ENCODE assay signal across 8 mouse cellular contexts in the genomic region with DNA sequence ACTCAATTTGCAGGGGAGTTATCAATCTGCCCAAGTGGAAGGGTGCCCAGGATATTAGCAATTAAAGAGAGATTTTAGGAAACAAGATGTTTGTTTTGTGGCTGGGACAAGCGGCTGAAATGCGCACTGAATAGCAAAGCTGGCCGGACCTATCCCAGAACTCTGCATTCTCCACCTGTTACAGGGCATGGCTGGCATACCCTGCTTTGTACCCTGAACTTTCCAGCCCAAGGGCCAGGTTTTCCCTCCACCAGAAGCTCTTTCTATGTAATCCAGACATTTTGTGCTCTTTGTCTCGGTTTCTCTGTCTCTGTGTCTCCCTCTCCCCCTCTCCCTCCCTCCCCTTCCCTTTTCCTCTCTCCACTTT. TPM values are rescaled to one million over a fixed set of nuclear protein-coding genes. Genes with fewer than 3 reads are reported as not detected.
DNase-seq lines count a peak whose midpoint lies in the region; ATAC-seq and TF ChIP-seq lines count a peak whose summit lies in the region.

No protein-coding gene starts in this region.

- H3K4me2 ChIP-seq in embryonic facial prominence, embryonic 15.5 days (replicated peaks), result peak overlapping the region; percentile 76
- H3K4me2 ChIP-seq in limb, embryonic 11.5 days (ENCODE audit: low read depth, severe bottlenecking), result peak overlapping the region; percentile 59
- H3K4me2 ChIP-seq in neural tube, embryonic 15.5 days, result peak overlapping the region; percentile 88

- no peak for DNase-seq in lung, adult 2 months
- DNase-seq in lung, postnatal 36 days, result no peak
- DNase-seq in limb, embryonic 11.5 days (ENCODE audit: low spot score), result no peak
- DNase-seq in urinary bladder, postnatal 14 days (ENCODE audit: low spot score), result no peak
- no peak for DNase-seq in urinary bladder, postnatal 25 days (ENCODE audit: low spot score)
- no peak for DNase-seq in kidney, adult 11 months

- H3K9ac ChIP-seq in embryonic facial prominence, embryonic 15.5 days, result peak overlapping the region; percentile 13; the same call in 1 of the 2 replicates
- peak overlapping the region; percentile 51 for H3K9ac ChIP-seq in limb, embryonic 11.5 days (ENCODE audit: low read length)
- peak overlapping the region; percentile 54 for H3K9ac ChIP-seq in neural tube, embryonic 15.5 days (replicated peaks)

- H3K4me3 ChIP-seq in lung, adult 2 months (replicated peaks; ENCODE audit: extremely low read depth, low read depth, low read length), result peak overlapping the region; percentile 59
- H3K4me3 ChIP-seq in embryonic facial prominence, embryonic 15.5 days (replicated peaks), result peak overlapping the region; percentile 56
- H3K4me3 ChIP-seq in limb, embryonic 11.5 days (ENCODE audit: low read depth, low read length), result peak overlapping the region; percentile 44
- H3K4me3 ChIP-seq in neural tube, embryonic 15.5 days (replicated peaks), result peak overlapping the region; percentile 54

- TF ChIP-seq CTCF in lung, adult 2 months (IDR thresholded peaks at IDR 0.05; ENCODE audit: insufficient read depth, low read length), result no peak

- H3K27me3 ChIP-seq in embryonic facial prominence, embryonic 15.5 days, result no peaks in the 10 kb centered on the region
- no peaks in the 10 kb centered on the region for H3K27me3 ChIP-seq in limb, embryonic 11.5 days (ENCODE audit: control insufficient read depth, insufficient read depth, low read length)
- no peaks in the 10 kb centered on the region for H3K27me3 ChIP-seq in neural tube, embryonic 15.5 days (replicated peaks)

- TF ChIP-seq POLR2A in lung, adult 2 months (IDR thresholded peaks at IDR 0.05; ENCODE audit: borderline replicate concordance, extremely low read depth, low read depth, low read length), result no peak

- H3K9me3 ChIP-seq in embryonic facial prominence, embryonic 15.5 days (replicated peaks), result no peaks in the 10 kb centered on the region
- no peaks in the 10 kb centered on the region for H3K9me3 ChIP-seq in limb, embryonic 11.5 days (ENCODE audit: control insufficient read depth, low read length)
- H3K9me3 ChIP-seq in neural tube, embryonic 15.5 days (replicated peaks), result no peaks in the 10 kb centered on the region

- H3K4me1 ChIP-seq in lung, adult 2 months (ENCODE audit: control insufficient read depth, insufficient read depth, low read length), result 0 out of 2 replicates have a peak, but pooled peaks cover 2% of the 10 kb centered on the region
- peaks cover 4% of the 10 kb centered on the region for H3K4me1 ChIP-seq in embryonic facial prominence, embryonic 15.5 days
- peaks cover under 1% of the 10 kb centered on the region; the same call in 1 of the 2 replicates for H3K4me1 ChIP-seq in limb, embryonic 11.5 days (ENCODE audit: control insufficient read depth, insufficient read depth, low read length)
- peaks cover 8% of the 10 kb centered on the region for H3K4me1 ChIP-seq in neural tube, embryonic 15.5 days

- peak overlapping the region; percentile 56 for H3K27ac ChIP-seq in embryonic facial prominence, embryonic 15.5 days (replicated peaks)
- no peak overlapping the region for H3K27ac ChIP-seq in limb, embryonic 11.5 days (replicated peaks; ENCODE audit: low read depth, low read length)
- peak overlapping the region; percentile 73 for H3K27ac ChIP-seq in neural tube, embryonic 15.5 days (replicated peaks)

- ATAC-seq in embryonic facial prominence, embryonic 15.5 days (ENCODE audit: insufficient number of reproducible peaks, low FRiP score, low TSS enrichment, low read depth), result no peak
- 0 out of 2 replicates have a peak, but pooled peaks have one; percentile 18 for ATAC-seq in limb, embryonic 11.5 days (ENCODE audit: insufficient number of reproducible peaks, low FRiP score, low TSS enrichment, low read depth)
- ATAC-seq in neural tube, embryonic 15.5 days (ENCODE audit: low FRiP score), result peak; percentile 18; the same call in 1 of the 2 replicates

- no peaks in the 10 kb centered on the region for H3K36me3 ChIP-seq in embryonic facial prominence, embryonic 15.5 days
- H3K36me3 ChIP-seq in limb, embryonic 11.5 days (ENCODE audit: control insufficient read depth, insufficient read depth, low read length), result no peaks in the 10 kb centered on the region
- H3K36me3 ChIP-seq in neural tube, embryonic 15.5 days, result no peaks in the 10 kb centered on the region

- WGBS in lung, adult 2 months, result 2% methylated on average over 4 of the region's 4 CpGs
- WGBS in embryonic facial prominence, embryonic 15.5 days, result 5% methylated on average over 4 of the region's 4 CpGs
- 6% methylated on average over 4 of the region's 4 CpGs for WGBS in limb, embryonic 11.5 days
- WGBS in neural tube, embryonic 15.5 days, result 9% methylated on average over 4 of the region's 4 CpGs

RNA-seq across cellular contexts. Expression of a gene that starts 0.6 kb away (rescaled TPM):
- polyA plus RNA-seq in lung, adult 2 months (2012; rRNA removed), result 0.05 and 0.08 TPM in 2 replicates
- polyA plus RNA-seq in embryonic facial prominence, embryonic 15.5 days (2015; fragmentation: Nextera tagmentation; extraction: Ambion mirVana), result 0.92 and 1.2 TPM in 2 replicates
- polyA plus RNA-seq in limb, embryonic 11.5 days (2014; fragmentation: Nextera tagmentation; extraction: Ambion mirVana), result 0.64 and 1.6 TPM in 2 replicates
- 0.44 and 0.92 TPM in 2 replicates for polyA plus RNA-seq in neural tube, embryonic 15.5 days (2015; fragmentation: Nextera tagmentation; extraction: Ambion mirVana)

RNA-seq across cellular contexts. Expression of a gene that starts 4.9 kb away (rescaled TPM):
- polyA plus RNA-seq in lung, adult 2 months (2012; rRNA removed), result 4.1 and 8.1 TPM in 2 replicates
- 1.9 and 3.9 TPM in 2 replicates for polyA plus RNA-seq in embryonic facial prominence, embryonic 15.5 days (2015; fragmentation: Nextera tagmentation; extraction: Ambion mirVana)
- 0.57 and 0.75 TPM in 2 replicates for polyA plus RNA-seq in limb, embryonic 11.5 days (2014; fragmentation: Nextera tagmentation; extraction: Ambion mirVana)
- polyA plus RNA-seq in neural tube, embryonic 15.5 days (2015; fragmentation: Nextera tagmentation; extraction: Ambion mirVana), result 6.4 and 7.5 TPM in 2 replicates

RNA-seq across cellular contexts. Expression of a gene that starts 13.2 kb away (rescaled TPM):
- 114 and 137 TPM in 2 replicates for polyA plus RNA-seq in lung, adult 2 months (2012; rRNA removed)
- polyA plus RNA-seq in embryonic facial prominence, embryonic 15.5 days (2015; fragmentation: Nextera tagmentation; extraction: Ambion mirVana), result 38.2 and 38.4 TPM in 2 replicates
- 27.4 and 29.7 TPM in 2 replicates for polyA plus RNA-seq in limb, embryonic 11.5 days (2014; fragmentation: Nextera tagmentation; extraction: Ambion mirVana)
- 59.2 and 68.3 TPM in 2 replicates for polyA plus RNA-seq in neural tube, embryonic 15.5 days (2015; fragmentation: Nextera tagmentation; extraction: Ambion mirVana)

RNA-seq across cellular contexts. Expression of a gene that starts 15.1 kb away (rescaled TPM):
- polyA plus RNA-seq in lung, adult 2 months (2012; rRNA removed), result 0.48 and 0.56 TPM in 2 replicates
- 4.5 and 4.8 TPM in 2 replicates for polyA plus RNA-seq in embryonic facial prominence, embryonic 15.5 days (2015; fragmentation: Nextera tagmentation; extraction: Ambion mirVana)
- polyA plus RNA-seq in limb, embryonic 11.5 days (2014; fragmentation: Nextera tagmentation; extraction: Ambion mirVana), result 4.1 and 4.2 TPM in 2 replicates
- polyA plus RNA-seq in neural tube, embryonic 15.5 days (2015; fragmentation: Nextera tagmentation; extraction: Ambion mirVana), result 13.0 and 13.6 TPM in 2 replicates

RNA-seq across cellular contexts. Expression of a gene that starts 22.5 kb away (rescaled TPM):
- 0.06 and 0.11 TPM in 2 replicates for polyA plus RNA-seq in lung, adult 2 months (2012; rRNA removed)
- polyA plus RNA-seq in embryonic facial prominence, embryonic 15.5 days (2015; fragmentation: Nextera tagmentation; extraction: Ambion mirVana), result 2.3 and 3.8 TPM in 2 replicates
- polyA plus RNA-seq in limb, embryonic 11.5 days (2014; fragmentation: Nextera tagmentation; extraction: Ambion mirVana), result 3.7 and 8.3 TPM in 2 replicates
- polyA plus RNA-seq in neural tube, embryonic 15.5 days (2015; fragmentation: Nextera tagmentation; extraction: Ambion mirVana), result 3.2 and 4.6 TPM in 2 replicates
